Comparison of ENCODE assay signal across 7 mouse cellular contexts in genomic region chr7:58767257-58767656, GRCm38 (mm10).
DNase-seq lines count a peak whose midpoint lies in the region; ATAC-seq and TF ChIP-seq lines count a peak whose summit lies in the region.

No protein-coding gene starts in this region.

- DNase-seq in lung, embryonic 14.5 days, result peak; percentile 67
- no peak for DNase-seq in lung, adult 2 months
- peak; percentile 76 to 83 for DNase-seq in cerebellum, postnatal 10 days
- DNase-seq in heart, postnatal 14 days, result peak; percentile 48 to 68
- peak; percentile 40 for DNase-seq in right cerebral cortex, postnatal 25 days

- no peaks in the 10 kb centered on the region for H3K36me3 ChIP-seq in lung, embryonic 14.5 days (ENCODE audit: insufficient read depth)
- H3K36me3 ChIP-seq in liver, embryonic 12.5 days, result no peaks in the 10 kb centered on the region
- H3K36me3 ChIP-seq in intestine, embryonic 15.5 days, result no peaks in the 10 kb centered on the region

- no peak for TF ChIP-seq POLR2A in lung, adult 2 months (IDR thresholded peaks at IDR 0.05; ENCODE audit: borderline replicate concordance, extremely low read depth, low read depth, low read length)

- peak; percentile 38 for TF ChIP-seq CTCF in lung, embryonic 14.5 days (IDR thresholded peaks at IDR 0.05; ENCODE audit: low read depth)
- TF ChIP-seq CTCF in lung, adult 2 months (IDR thresholded peaks at IDR 0.05; ENCODE audit: insufficient read depth, low read length), result no peak

- H3K4me1 ChIP-seq in lung, embryonic 14.5 days (ENCODE audit: insufficient read depth), result no peaks in the 10 kb centered on the region
- no peaks in the 10 kb centered on the region for H3K4me1 ChIP-seq in lung, adult 2 months (ENCODE audit: control insufficient read depth, insufficient read depth, low read length)
- no peaks in the 10 kb centered on the region for H3K4me1 ChIP-seq in liver, embryonic 12.5 days
- H3K4me1 ChIP-seq in intestine, embryonic 15.5 days (replicated peaks), result no peaks in the 10 kb centered on the region

- no peaks in the 10 kb centered on the region for H3K27me3 ChIP-seq in lung, embryonic 14.5 days (ENCODE audit: insufficient read depth, low read length)
- H3K27me3 ChIP-seq in liver, embryonic 12.5 days (replicated peaks), result no peaks in the 10 kb centered on the region
- H3K27me3 ChIP-seq in intestine, embryonic 15.5 days (replicated peaks), result no peaks in the 10 kb centered on the region

- no peak overlapping the region for H3K4me3 ChIP-seq in lung, embryonic 14.5 days (ENCODE audit: low read depth, low read length)
- H3K4me3 ChIP-seq in lung, adult 2 months (replicated peaks; ENCODE audit: extremely low read depth, low read depth, low read length), result no peak overlapping the region
- no peak overlapping the region for H3K4me3 ChIP-seq in liver, embryonic 12.5 days
- no peak overlapping the region for H3K4me3 ChIP-seq in intestine, embryonic 15.5 days (replicated peaks)

- no peak overlapping the region for H3K27ac ChIP-seq in lung, embryonic 14.5 days (ENCODE audit: low read depth)
- H3K27ac ChIP-seq in liver, embryonic 12.5 days, result no peak overlapping the region
- no peak overlapping the region for H3K27ac ChIP-seq in intestine, embryonic 15.5 days

- intact Hi-C loops in heart, postnatal 14 days (cut with DNase I), result no loop called here

- WGBS in lung, embryonic 14.5 days, result 51% methylated on average over 6 of the region's 6 CpGs
- 55% methylated on average over 6 of the region's 6 CpGs for WGBS in lung, adult 2 months
- WGBS in liver, embryonic 12.5 days (ENCODE audit: insufficient replicate concordance), result 73% methylated on average over 6 of the region's 6 CpGs
- WGBS in intestine, embryonic 15.5 days, result 67% methylated on average over 6 of the region's 6 CpGs

- H3K9ac ChIP-seq in lung, embryonic 14.5 days, result no peak overlapping the region
- H3K9ac ChIP-seq in liver, embryonic 12.5 days, result no peak overlapping the region
- no peak overlapping the region for H3K9ac ChIP-seq in intestine, embryonic 15.5 days

- no peak overlapping the region for H3K4me2 ChIP-seq in lung, embryonic 14.5 days
- H3K4me2 ChIP-seq in liver, embryonic 12.5 days, result no peak overlapping the region
- H3K4me2 ChIP-seq in intestine, embryonic 15.5 days (replicated peaks), result no peak overlapping the region

- ATAC-seq in lung, embryonic 14.5 days (ENCODE audit: insufficient read depth), result no peak; the same call in 1 of the 2 replicates
- ATAC-seq in liver, embryonic 12.5 days, result no peak
- ATAC-seq in intestine, embryonic 15.5 days, result no peak

- no peaks in the 10 kb centered on the region for H3K9me3 ChIP-seq in lung, embryonic 14.5 days (ENCODE audit: low read depth, low read length)
- no peaks in the 10 kb centered on the region for H3K9me3 ChIP-seq in liver, embryonic 12.5 days (replicated peaks)
- no peaks in the 10 kb centered on the region for H3K9me3 ChIP-seq in intestine, embryonic 15.5 days
